Mouse (Mus musculus) lung, postnatal 0 days (tissue): ENCODE measurements at regions not wholly inside any gene's neighbourhood (a gene's known extent, or its start where the extent isn't known, plus 50 kb on each side); places are given as distances from the start of the nearest gene placed in this dataset.

Experiments
- CTCF ChIP-seq: IDR thresholded peaks from 2 replicates; pipeline ENCODE4 v1.5.1; 2016; ENCODE audit warnings: antibody characterized with exemption, mild to moderate bottlenecking
- EP300 ChIP-seq: IDR thresholded peaks from 2 replicates; pipeline ENCODE4 v1.6.1; 2016; ENCODE audit warnings: antibody characterized with exemption, mild to moderate bottlenecking, control low read depth

DNA sequence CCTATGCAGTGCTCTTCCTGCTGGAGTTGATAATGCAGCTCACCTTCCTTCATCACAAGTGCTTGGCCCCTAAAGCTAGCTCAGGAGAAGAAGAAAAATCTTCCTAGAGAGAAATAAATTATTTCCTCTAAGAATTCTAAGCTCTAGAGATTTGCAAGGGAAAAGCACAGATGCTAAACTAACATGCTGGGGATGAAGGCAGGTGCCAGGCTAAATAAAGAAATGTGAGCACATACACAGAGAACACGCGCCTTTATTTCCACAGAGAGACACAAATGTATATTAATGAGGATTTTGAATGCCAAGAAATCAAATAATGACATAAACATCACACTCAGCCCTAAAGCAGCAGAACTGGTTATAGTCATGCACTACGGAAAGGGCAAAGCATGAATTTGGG, 229.5 kb upstream of the Mamld1 start:
- no peak for TF ChIP-seq CTCF
- no peak for TF ChIP-seq EP300
